In the genomic region with DNA sequence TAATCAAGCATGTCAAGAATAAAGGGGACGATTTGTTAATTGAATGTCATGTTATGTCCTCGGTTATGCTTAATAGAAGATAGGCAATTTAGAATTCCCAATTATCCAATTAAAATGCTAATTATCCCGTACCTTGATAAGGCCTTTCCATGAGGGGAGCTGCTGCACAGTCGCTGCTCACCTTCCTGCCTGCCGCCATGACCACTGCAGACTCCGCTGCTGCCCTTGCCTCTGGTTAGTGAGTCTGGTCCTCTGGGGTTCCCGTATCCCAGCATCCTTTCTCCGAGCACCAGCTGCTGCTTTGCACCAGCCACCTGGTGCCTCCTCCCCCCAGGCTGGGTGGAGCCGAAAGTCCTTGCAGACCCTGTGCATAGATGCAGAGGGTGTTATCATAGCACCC, we compare ENCODE assay signal across 22 mouse cellular contexts. TPM values are rescaled to one million over a fixed set of nuclear protein-coding genes. Genes with fewer than 3 reads are reported as not detected.
A peak's percentile ranks its signal among the peaks of the same experiment; 100 is the strongest.
DNase-seq lines count a peak whose midpoint lies in the region; ATAC-seq and TF ChIP-seq lines count a peak whose summit lies in the region.
"Had no signal": no experiment of that assay in that cellular context is flagged by ENCODE, and none has a peak within 500 bp of the region (broad histone marks: within the 10 kb centered on the region; RNA-seq: fewer than 3 reads in every experiment).

No protein-coding gene starts in this region.

- 66% methylated on average over 9 of the region's 9 CpGs for WGBS in embryonic facial prominence, embryonic 14.5 days
- 76% methylated on average over 9 of the region's 9 CpGs for WGBS in embryonic facial prominence, embryonic 10.5 days
- WGBS in midbrain, postnatal 0 days, result 44% methylated on average over 9 of the region's 9 CpGs
- WGBS in heart, embryonic 10.5 days, result 87% methylated on average over 9 of the region's 9 CpGs
- 80% methylated on average over 9 of the region's 9 CpGs for WGBS in limb, embryonic 10.5 days

- H3K4me3 ChIP-seq in embryonic facial prominence, embryonic 14.5 days (ENCODE audit: low read depth, low read length), result no peak overlapping the region
- H3K4me3 ChIP-seq in embryonic facial prominence, embryonic 10.5 days, result no peak overlapping the region
- H3K4me3 ChIP-seq in midbrain, postnatal 0 days (ENCODE audit: low read depth, low read length), result no peak overlapping the region
- H3K4me3 ChIP-seq in heart, embryonic 10.5 days, result no peak overlapping the region
- H3K4me3 ChIP-seq in limb, embryonic 10.5 days, result no peak overlapping the region
- H3K4me3 ChIP-seq: embryonic facial prominence, embryonic 12.5 days; heart, embryonic 15.5 days; limb, embryonic 13.5 days; liver, embryonic 13.5 days had no signal

- no peaks in the 10 kb centered on the region for H3K4me1 ChIP-seq in embryonic facial prominence, embryonic 14.5 days (ENCODE audit: control insufficient read depth, insufficient read depth, low read length)
- H3K4me1 ChIP-seq in embryonic facial prominence, embryonic 10.5 days, result peaks cover 6% of the 10 kb centered on the region
- no peaks in the 10 kb centered on the region for H3K4me1 ChIP-seq in midbrain, postnatal 0 days (ENCODE audit: insufficient read depth, low read length)
- peaks cover 10% of the 10 kb centered on the region; the same call in 1 of the 2 replicates for H3K4me1 ChIP-seq in heart, embryonic 10.5 days
- H3K4me1 ChIP-seq in limb, embryonic 10.5 days, result no peaks in the 10 kb centered on the region
- H3K4me1 ChIP-seq: embryonic facial prominence, embryonic 12.5 days; liver, embryonic 13.5 days had no signal

- no peak for DNase-seq in embryonic facial prominence, embryonic 14.5 days (ENCODE audit: low spot score)
- no peak for DNase-seq in embryonic facial prominence, embryonic 10.5 days (ENCODE audit: low spot score)
- peak; percentile 31 for DNase-seq in retina, embryonic 14.5 days (ENCODE audit: low spot score)
- DNase-seq in retina, postnatal 1 day, result no peak
- peak; percentile 25 for DNase-seq in midbrain, postnatal 0 days (ENCODE audit: low spot score)
- no peak for DNase-seq in heart, embryonic 10.5 days (ENCODE audit: low spot score)
- DNase-seq in limb, embryonic 10.5 days (ENCODE audit: low spot score), result no peak
- no peak for DNase-seq in ovary, postnatal 14 days (ENCODE audit: low spot score)
- DNase-seq: adrenal gland, adult 8-10 months; cerebellum, adult 9-10 months; heart, adult 18-20 months; heart, postnatal 4 days; liver, embryonic 13.5 days; lung, embryonic 14.5 days; lung, postnatal 4 days; right cerebral cortex, postnatal 4 days had no signal

- no peaks in the 10 kb centered on the region for H3K27me3 ChIP-seq in embryonic facial prominence, embryonic 14.5 days (replicated peaks; ENCODE audit: control insufficient read depth, insufficient read depth, low read length)
- no peaks in the 10 kb centered on the region for H3K27me3 ChIP-seq in embryonic facial prominence, embryonic 10.5 days (replicated peaks; ENCODE audit: low read depth, poor library complexity, severe bottlenecking)
- H3K27me3 ChIP-seq in midbrain, postnatal 0 days (ENCODE audit: insufficient read depth, low read length), result no peaks in the 10 kb centered on the region
- no peaks in the 10 kb centered on the region for H3K27me3 ChIP-seq in heart, embryonic 10.5 days (ENCODE audit: insufficient read depth, poor library complexity, severe bottlenecking)
- no peaks in the 10 kb centered on the region for H3K27me3 ChIP-seq in limb, embryonic 10.5 days (ENCODE audit: low read depth, poor library complexity, severe bottlenecking)
- H3K27me3 ChIP-seq: embryonic facial prominence, embryonic 12.5 days; heart, embryonic 15.5 days; limb, embryonic 13.5 days; liver, embryonic 13.5 days; Patski had no signal

- no peaks in the 10 kb centered on the region for H3K36me3 ChIP-seq in embryonic facial prominence, embryonic 14.5 days (ENCODE audit: control insufficient read depth, insufficient read depth, low read length)
- H3K36me3 ChIP-seq in embryonic facial prominence, embryonic 10.5 days (replicated peaks), result no peaks in the 10 kb centered on the region
- H3K36me3 ChIP-seq in midbrain, postnatal 0 days (ENCODE audit: insufficient read depth, low read length), result no peaks in the 10 kb centered on the region
- H3K36me3 ChIP-seq in heart, embryonic 10.5 days, result no peaks in the 10 kb centered on the region
- H3K36me3 ChIP-seq in limb, embryonic 10.5 days, result no peaks in the 10 kb centered on the region
- H3K36me3 ChIP-seq: embryonic facial prominence, embryonic 12.5 days; heart, embryonic 15.5 days; liver, embryonic 13.5 days had no signal

- TF ChIP-seq CTCF in midbrain, postnatal 0 days (IDR thresholded peaks at IDR 0.05), result no peak

- no peak overlapping the region for H3K27ac ChIP-seq in embryonic facial prominence, embryonic 14.5 days (replicated peaks; ENCODE audit: low read depth, low read length)
- H3K27ac ChIP-seq in embryonic facial prominence, embryonic 10.5 days (replicated peaks), result no peak overlapping the region
- H3K27ac ChIP-seq in midbrain, postnatal 0 days (ENCODE audit: low read depth, low read length), result no peak overlapping the region
- no peak overlapping the region for H3K27ac ChIP-seq in heart, embryonic 10.5 days
- H3K27ac ChIP-seq in limb, embryonic 10.5 days, result no peak overlapping the region
- H3K27ac ChIP-seq: embryonic facial prominence, embryonic 12.5 days; heart, embryonic 15.5 days; limb, embryonic 13.5 days; liver, embryonic 13.5 days; stomach, postnatal 0 days had no signal

- H3K4me2 ChIP-seq in embryonic facial prominence, embryonic 14.5 days (ENCODE audit: low read depth, low read length), result no peak overlapping the region
- H3K4me2 ChIP-seq in midbrain, postnatal 0 days (ENCODE audit: low read depth, low read length, poor library complexity, severe bottlenecking), result no peak overlapping the region
- H3K4me2 ChIP-seq: embryonic facial prominence, embryonic 12.5 days; heart, embryonic 15.5 days; limb, embryonic 13.5 days; liver, embryonic 13.5 days; lung, embryonic 14.5 days had no signal

- H3K9ac ChIP-seq in embryonic facial prominence, embryonic 14.5 days (ENCODE audit: low read depth, low read length), result no peak overlapping the region
- no peak overlapping the region for H3K9ac ChIP-seq in midbrain, postnatal 0 days (replicated peaks; ENCODE audit: low read length, poor library complexity, severe bottlenecking)
- H3K9ac ChIP-seq: embryonic facial prominence, embryonic 12.5 days; heart, embryonic 15.5 days; limb, embryonic 13.5 days; liver, embryonic 13.5 days; lung, embryonic 14.5 days had no signal

- peak; percentile 26; the same call in 1 of the 2 replicates for ATAC-seq in embryonic facial prominence, embryonic 14.5 days (ENCODE audit: low read depth)
- ATAC-seq in midbrain, postnatal 0 days (ENCODE audit: low FRiP score), result no peak
- ATAC-seq: intestine, postnatal 0 days; Patski had no signal

- no peaks in the 10 kb centered on the region for H3K9me3 ChIP-seq in embryonic facial prominence, embryonic 14.5 days (ENCODE audit: control insufficient read depth, low read length)
- H3K9me3 ChIP-seq in embryonic facial prominence, embryonic 10.5 days, result no peaks in the 10 kb centered on the region
- no peaks in the 10 kb centered on the region for H3K9me3 ChIP-seq in midbrain, postnatal 0 days (ENCODE audit: low read length)
- H3K9me3 ChIP-seq in heart, embryonic 10.5 days, result no peaks in the 10 kb centered on the region
- no peaks in the 10 kb centered on the region for H3K9me3 ChIP-seq in limb, embryonic 10.5 days (replicated peaks)
- H3K9me3 ChIP-seq: embryonic facial prominence, embryonic 12.5 days; heart, embryonic 15.5 days; limb, embryonic 13.5 days; liver, embryonic 13.5 days had no signal

RNA-seq across cellular contexts. Expression of gene Cebpg, which starts 43.1 kb away (rescaled TPM):
- polyA plus RNA-seq in embryonic facial prominence, embryonic 14.5 days (2014; fragmentation: Nextera tagmentation; extraction: Ambion mirVana), result 39.3 and 44.3 TPM in 2 replicates
- polyA plus RNA-seq in embryonic facial prominence, embryonic 10.5 days (2016; fragmentation: Nextera tagmentation; extraction: Ambion mirVana), result 42.9 and 46.8 TPM in 2 replicates
- total RNA-seq in midbrain, postnatal 0 days (2014; rRNA removed), result 13.9 and 31.9 TPM in 2 replicates
- 10.8 and 12.8 TPM in 2 replicates for polyA plus RNA-seq in midbrain, postnatal 0 days (2015; fragmentation: Nextera tagmentation; extraction: Ambion mirVana)
- 17.5 and 29.3 TPM in 2 replicates for polyA plus RNA-seq in heart, embryonic 10.5 days (2016; fragmentation: Nextera tagmentation; extraction: Ambion mirVana)
- polyA plus RNA-seq in limb, embryonic 10.5 days (2016; fragmentation: Nextera tagmentation; extraction: Ambion mirVana), result 40.3 and 44.9 TPM in 2 replicates

Comparison
In these comparisons a context has a peak if more than half of its experiments do, and no peak if none do; other contexts are left out.
1. DNase-seq: peak in retina, embryonic 14.5 days (single experiment) and midbrain, postnatal 0 days (single experiment); none in embryonic facial prominence, embryonic 14.5 days (single experiment), embryonic facial prominence, embryonic 10.5 days (single experiment), retina, postnatal 1 day (single experiment), heart, embryonic 10.5 days (single experiment), limb, embryonic 10.5 days (single experiment) and ovary, postnatal 14 days (single experiment).